Mouse (Mus musculus) myocyte (in vitro differentiated cells): ENCODE data around the gene Gm38392. TPM values are rescaled to one million over a fixed set of nuclear protein-coding genes. Genes with fewer than 3 reads are reported as not detected.
A peak's percentile ranks its signal among the peaks of the same experiment; 100 is the strongest.

Experiments used
- H3K27me3 ChIP-seq: one replicate; pipeline ENCODE4 v1.6.1; 2011; ENCODE audit not compliant: control insufficient read depth, insufficient read depth, insufficient read length
- H3K36me3 ChIP-seq: one replicate; pipeline ENCODE4 v1.6.1; 2011; ENCODE audit not compliant: control insufficient read depth, insufficient read depth
- H3K4me2 ChIP-seq: one replicate; pipeline ENCODE4 v1.6.1; 2011; ENCODE audit warnings: low read depth, control low read depth
- H3K4me3 ChIP-seq: one replicate; pipeline ENCODE4 v1.5.1; 2011; ENCODE audit warnings: mild to moderate bottlenecking, control low read depth, moderate library complexity
- H3K79me2 ChIP-seq: one replicate; pipeline ENCODE4 v1.6.1; 2011; ENCODE audit not compliant: control insufficient read depth, insufficient read depth
- H3ac ChIP-seq: one replicate; pipeline ENCODE4 v1.6.1; 2011; ENCODE audit not compliant: control insufficient read depth, insufficient read length
- CEBPB ChIP-seq: IDR thresholded peaks from 2 replicates; pipeline ENCODE4 v1.6.1; 2011; ENCODE audit warnings: mild to moderate bottlenecking, moderate library complexity; ENCODE audit not compliant: poor library complexity, insufficient read depth, severe bottlenecking
- E2F4 ChIP-seq: IDR thresholded peaks from one replicate; pipeline ENCODE4 v1.6.1; 2011; ENCODE audit warnings: mild to moderate bottlenecking, control low read depth, moderate library complexity; ENCODE audit not compliant: insufficient read depth
- MAX ChIP-seq: IDR thresholded peaks from one replicate; pipeline ENCODE4 v1.6.1; 2011; ENCODE audit warnings: low read depth, mild to moderate bottlenecking, control low read depth
- MYOD1 ChIP-seq, 3 experiments: IDR thresholded peaks; one replicate each; pipeline ENCODE4 v1.6.1; 2011; ENCODE audit warnings: control low read depth in 2 of 3, low read depth in 2 of 3, mild to moderate bottlenecking in 2 of 3, moderate library complexity in 1 of 3; ENCODE audit not compliant: insufficient read length in 2 of 3, control insufficient read depth in 1 of 3
- MYOG ChIP-seq, 3 experiments: IDR thresholded peaks; one replicate each; pipeline ENCODE4 v1.6.1; 2011; ENCODE audit warnings: control low read depth in 2 of 3, low read depth in 2 of 3, mild to moderate bottlenecking in 2 of 3; ENCODE audit not compliant: insufficient read length in 2 of 3, control insufficient read depth in 1 of 3, insufficient read depth in 1 of 3
- POLR2A ChIP-seq: IDR thresholded peaks from one replicate; pipeline ENCODE4 v1.6.1; 2011; ENCODE audit warnings: low read depth, mild to moderate bottlenecking, control low read depth, moderate library complexity; ENCODE audit not compliant: insufficient read length
- POLR2AphosphoS2 ChIP-seq: IDR thresholded peaks from one replicate; pipeline ENCODE4 v1.6.1; 2011; ENCODE audit warnings: low read depth, control low read depth; ENCODE audit not compliant: insufficient read length
- REST ChIP-seq: IDR thresholded peaks from one replicate; pipeline ENCODE4 v1.6.1; 2011; ENCODE audit warnings: mild to moderate bottlenecking, control low read depth, moderate library complexity; ENCODE audit not compliant: insufficient read depth, insufficient read length
- SRF ChIP-seq: IDR thresholded peaks from one replicate; pipeline ENCODE4 v1.6.1; 2011; ENCODE audit warnings: low read depth; ENCODE audit not compliant: control insufficient read depth, insufficient read length
- TCF12 ChIP-seq: IDR thresholded peaks from one replicate; pipeline ENCODE4 v1.6.1; 2011; ENCODE audit warnings: mild to moderate bottlenecking, control low read depth; ENCODE audit not compliant: poor library complexity, insufficient read depth, severe bottlenecking
- TCF3 ChIP-seq: IDR thresholded peaks from one replicate; pipeline ENCODE4 v1.6.1; 2011; ENCODE audit warnings: low read depth, control low read depth; ENCODE audit not compliant: insufficient read length
- USF1 ChIP-seq: IDR thresholded peaks from one replicate; pipeline ENCODE4 v1.6.1; 2011; ENCODE audit warnings: low read depth, mild to moderate bottlenecking, control low read depth, moderate library complexity
- polyA plus RNA-seq: library from polyadenylated mRNA; unstranded; fragments of >200 nt; fragmentation: generic; extraction: Trizol; gene quantifications from one replicate; pipeline ENCODE4 v1.2.1, GENCODE M21; 2012; ENCODE audit warnings: missing spikeins

Gm38392 gene
- polyA plus RNA-seq, 1 experiment: 0.06 TPM

DNA sequence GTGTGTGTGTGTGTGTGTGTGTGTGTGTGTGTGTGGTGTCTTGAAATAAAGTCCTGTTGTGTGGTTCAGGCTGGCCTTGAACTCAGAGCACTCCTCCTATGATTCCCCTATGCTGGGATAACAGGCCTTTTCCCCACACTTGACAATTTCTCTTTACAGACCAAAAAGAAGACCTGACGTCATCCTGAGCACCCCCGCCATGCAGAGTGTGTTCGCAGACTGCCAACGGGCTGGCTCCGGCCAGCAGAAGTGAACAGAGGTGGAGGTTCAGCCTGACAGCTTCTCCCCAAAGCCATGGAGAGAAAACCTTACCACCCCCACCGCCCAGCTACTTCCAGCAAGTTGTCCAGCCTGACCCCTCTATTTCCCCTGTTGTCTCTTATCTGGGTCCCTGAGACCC is 57.5 kb downstream of the Gm38392 start:
- Histone ChIP-seq H3K4me3 (no peak overlapping the region), H3K27me3 (peaks cover 68% of the 10 kb centered on the region), H3K79me2 (no peaks in the 10 kb centered on the region)

DNA sequence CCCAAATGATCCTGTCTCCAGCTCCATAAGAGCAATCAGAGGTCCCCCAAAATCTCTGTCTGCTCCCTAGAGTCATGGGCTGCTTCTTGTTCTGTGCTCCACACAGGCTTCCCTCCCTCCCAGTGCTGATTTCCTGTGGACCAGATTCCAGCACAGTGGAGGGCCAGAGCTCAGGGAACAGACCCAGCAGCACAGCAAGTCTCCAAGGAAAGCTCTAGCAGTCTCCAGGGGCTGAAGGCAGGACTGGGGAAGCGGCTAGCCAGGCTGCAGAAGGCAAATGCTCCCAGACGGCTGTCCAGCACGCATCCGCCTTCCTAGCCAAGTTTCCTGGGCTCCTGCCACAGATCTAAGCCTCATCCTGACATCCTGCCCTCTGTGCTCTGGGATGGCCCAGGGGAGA is 58.1 kb downstream of the Gm38392 start:
- Histone ChIP-seq H3K27me3 (peaks cover 66% of the 10 kb centered on the region), H3K36me3 (no peaks in the 10 kb centered on the region), H3ac (no peak overlapping the region), H3K4me2 (no peak overlapping the region), H3K4me3 (no peak overlapping the region), H3K79me2 (no peaks in the 10 kb centered on the region)
- no peak for TF ChIP-seq SRF

More for the DNA sequence above, 57.5 kb downstream of the Gm38392 start:
- no peak overlapping the region for H3ac ChIP-seq
- no peaks in the 10 kb centered on the region for H3K36me3 ChIP-seq
- no peak for TF ChIP-seq MAX
- TF ChIP-seq POLR2AphosphoS2: no peak
- TF ChIP-seq E2F4: no peak
- no peak for TF ChIP-seq SRF
- TF ChIP-seq TCF3: no peak
- TF ChIP-seq MYOD1 (IDR thresholded peaks at IDR 0.05; ENCODE audit: control insufficient read depth in 1 of 3, insufficient read length in 2 of 3, low read depth in 2 of 3): no peak
- TF ChIP-seq CEBPB: no peak
- TF ChIP-seq USF1: no peak
- no peak for TF ChIP-seq REST
- no peak for TF ChIP-seq MYOG (IDR thresholded peaks at IDR 0.05; ENCODE audit: control insufficient read depth in 1 of 3, insufficient read depth in 1 of 3, insufficient read length in 2 of 3, low read depth in 2 of 3)
- TF ChIP-seq TCF12: no peak
- TF ChIP-seq POLR2A: no peak
- H3K4me2 ChIP-seq: no peak overlapping the region

DNA sequence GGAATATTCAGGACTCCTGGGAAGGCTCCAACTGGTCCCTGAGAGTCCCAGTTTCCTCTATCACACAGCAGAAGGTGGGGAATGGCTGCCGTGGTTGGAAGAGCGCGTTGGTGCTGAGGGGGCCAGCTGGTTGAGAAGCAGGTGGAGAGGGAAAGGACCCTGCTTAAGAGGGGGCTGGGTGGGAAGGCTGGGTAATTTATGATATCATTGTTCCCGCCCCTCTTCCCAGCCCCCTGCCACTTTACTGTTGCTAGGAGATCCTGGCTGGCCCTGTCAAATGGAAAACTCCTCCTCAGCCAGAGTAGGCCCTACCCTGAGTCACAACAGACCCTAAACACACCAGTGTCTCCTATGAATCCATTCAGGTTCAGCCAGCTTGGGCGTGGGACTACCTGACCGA is 59.0 kb downstream of the Gm38392 start:
- Histone ChIP-seq H3ac (no peak overlapping the region), H3K79me2 (no peaks in the 10 kb centered on the region), H3K4me2 (no peak overlapping the region), H3K4me3 (no peak overlapping the region), H3K27me3 (peaks cover 60% of the 10 kb centered on the region), H3K36me3 (no peaks in the 10 kb centered on the region)
- no peak for TF ChIP-seq POLR2A
- no peak for TF ChIP-seq USF1
- TF ChIP-seq SRF: no peak
- TF ChIP-seq MYOG (IDR thresholded peaks at IDR 0.05; ENCODE audit: control insufficient read depth in 1 of 3, insufficient read depth in 1 of 3, insufficient read length in 2 of 3, low read depth in 2 of 3): no peak
- no peak for TF ChIP-seq MAX
- no peak for TF ChIP-seq E2F4
- no peak for TF ChIP-seq REST
- no peak for TF ChIP-seq POLR2AphosphoS2
- TF ChIP-seq TCF12: no peak
- TF ChIP-seq CEBPB: no peak

- TF ChIP-seq CEBPB (no peak), USF1 (no peak), MYOD1 (IDR thresholded peaks at IDR 0.05; ENCODE audit: control insufficient read depth in 1 of 3, insufficient read length in 2 of 3, low read depth in 2 of 3) (no peak), MYOG (IDR thresholded peaks at IDR 0.05; ENCODE audit: control insufficient read depth in 1 of 3, insufficient read depth in 1 of 3, insufficient read length in 2 of 3, low read depth in 2 of 3) (no peak), REST (no peak), POLR2A (no peak), TCF12 (no peak), TCF3 (no peak), SRF (no peak), MAX (no peak), POLR2AphosphoS2 (no peak), E2F4 (no peak)
- Histone ChIP-seq H3K36me3 (no peaks in the 10 kb centered on the region), H3K79me2 (no peaks in the 10 kb centered on the region), H3K4me3 (no peak overlapping the region), H3K4me2 (no peak overlapping the region), H3K27me3 (peaks cover 57% of the 10 kb centered on the region), H3ac (no peak overlapping the region)
Observed at GRCm38 (mm10) chr3:88227260-88227659, 59.8 kb downstream of the Gm38392 start.

DNA sequence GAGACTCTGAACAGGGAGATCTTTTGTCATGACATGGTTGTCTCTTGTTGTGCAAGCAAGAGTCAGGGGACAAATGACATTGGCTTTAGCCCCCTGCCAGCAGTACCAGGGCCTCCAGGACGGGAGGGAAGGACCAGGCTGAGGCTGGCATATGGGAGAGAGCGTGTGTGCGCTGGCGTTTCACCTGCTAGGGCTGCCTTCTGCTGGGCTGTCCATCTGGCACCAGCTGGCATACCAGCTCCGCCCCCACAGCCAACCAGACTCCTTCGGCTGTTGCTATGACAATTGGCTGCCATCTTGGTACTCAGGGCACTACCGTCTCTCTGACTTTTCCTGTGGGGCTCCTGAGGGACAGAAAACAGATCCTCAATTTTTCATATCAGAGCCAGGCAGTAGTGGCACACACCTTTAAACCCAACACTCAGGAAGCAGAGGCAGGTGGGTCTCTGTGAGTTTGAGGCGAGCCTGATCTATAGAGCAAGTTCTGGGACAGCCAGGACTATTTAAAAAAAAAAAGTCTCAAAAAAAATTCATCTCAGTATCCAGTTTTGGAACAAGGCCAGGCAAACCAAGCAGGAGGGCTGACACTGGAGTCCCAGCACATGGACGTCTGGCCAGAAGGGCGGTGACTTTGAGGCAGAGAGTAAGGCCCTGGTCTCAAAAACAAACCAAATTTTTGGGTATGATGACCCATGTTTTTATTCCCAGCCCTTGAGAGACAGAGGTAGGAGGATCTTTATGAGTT is 60.7 kb downstream of the Gm38392 start:
- H3K27me3 ChIP-seq: peaks cover 50% of the 10 kb centered on the region
- H3K36me3 ChIP-seq: no peaks in the 10 kb centered on the region
- H3K4me3 ChIP-seq: no peak overlapping the region
- peak in 1 of 3 experiments; percentile 51 for TF ChIP-seq MYOG (IDR thresholded peaks at IDR 0.05; ENCODE audit: control insufficient read depth in 1 of 3, insufficient read depth in 1 of 3, insufficient read length in 2 of 3, low read depth in 2 of 3)
- TF ChIP-seq POLR2A: no peak
- TF ChIP-seq SRF: no peak
- peak in 2 of 3 experiments; percentile 32 to 59 for TF ChIP-seq MYOD1 (IDR thresholded peaks at IDR 0.05; ENCODE audit: control insufficient read depth in 1 of 3, insufficient read length in 2 of 3, low read depth in 2 of 3)
- no peak overlapping the region for H3K4me2 ChIP-seq
- H3ac ChIP-seq: no peak overlapping the region
- H3K79me2 ChIP-seq: no peaks in the 10 kb centered on the region
